In genomic region chr8:57333483-57333770, GRCm38 (mm10) we compare ENCODE assay signal across 11 mouse cellular contexts. TPM values are rescaled to one million over a fixed set of nuclear protein-coding genes. Genes with fewer than 3 reads are reported as not detected.
A peak's percentile ranks its signal among the peaks of the same experiment; 100 is the strongest.
DNase-seq lines count a peak whose midpoint lies in the region; ATAC-seq and TF ChIP-seq lines count a peak whose summit lies in the region.
"Had no signal": no experiment of that assay in that cellular context is flagged by ENCODE, and none has a peak within 500 bp of the region (broad histone marks: within the 10 kb centered on the region; RNA-seq: fewer than 3 reads in every experiment).

No protein-coding gene starts in this region.

- ATAC-seq in megakaryocyte, adult 5-6 weeks (ENCODE audit: poor library complexity, severe bottlenecking) = no peak
- ATAC-seq in midbrain, postnatal 0 days (ENCODE audit: low FRiP score) = peak; percentile 57; the same call in 1 of the 2 replicates

- H3K9ac ChIP-seq in midbrain, postnatal 0 days (replicated peaks; ENCODE audit: low read length, poor library complexity, severe bottlenecking) = no peak overlapping the region
- H3K9ac ChIP-seq: neural tube, embryonic 12.5 days had no signal

- WGBS in midbrain, postnatal 0 days = 1% methylated on average over 9 of the region's 9 CpGs

- no peak overlapping the region for H3K27ac ChIP-seq in gastrocnemius, adult 2 months
- H3K27ac ChIP-seq in midbrain, postnatal 0 days (ENCODE audit: low read depth, low read length) = no peak overlapping the region
- H3K27ac ChIP-seq: neural tube, embryonic 12.5 days had no signal

- H3K4me3 ChIP-seq in gastrocnemius, adult 2 months = peak overlapping the region; percentile 50
- H3K4me3 ChIP-seq in megakaryocyte, embryonic 14.5 days (replicated peaks) = peak overlapping the region; percentile 82
- no peak overlapping the region for H3K4me3 ChIP-seq in midbrain, postnatal 0 days (ENCODE audit: low read depth, low read length)
- H3K4me3 ChIP-seq: neural tube, embryonic 12.5 days had no signal

- H3K27me3 ChIP-seq in megakaryocyte, embryonic 14.5 days (replicated peaks) = peaks cover 95% of the 10 kb centered on the region
- H3K27me3 ChIP-seq in midbrain, postnatal 0 days (ENCODE audit: insufficient read depth, low read length) = peaks cover 95% of the 10 kb centered on the region

- TF ChIP-seq CTCF in gastrocnemius, adult 2 months (IDR thresholded peaks at IDR 0.05) = no peak
- peak; percentile 72 for TF ChIP-seq CTCF in midbrain, postnatal 0 days (IDR thresholded peaks at IDR 0.05)

- intact Hi-C loops in gastrocnemius, adult 2 months (cut with DNase I) = no loop called here
- intact Hi-C loops in gastrocnemius, postnatal 36 days (cut with DNase I) = no loop called here
- intact Hi-C loops in heart, postnatal 36 days (cut with DNase I) = loop anchor here (2.0 to 10.0 kb wide), 4 partner anchors 27 to 651 kb away; no protein-coding TSS in a partner anchor

- no peak for DNase-seq in gastrocnemius, adult 2 months
- no peak for DNase-seq in gastrocnemius, postnatal 36 days
- peak; percentile 36 to 55 for DNase-seq in heart, postnatal 36 days
- peak; percentile 56 for DNase-seq in midbrain, postnatal 0 days (ENCODE audit: low spot score)
- DNase-seq in adipocyte (ENCODE audit: low spot score) = no peak
- DNase-seq in frontal cortex, postnatal 10 days (ENCODE audit: low spot score in 2 of 2) = no peak
- DNase-seq: B cell, adult 2 months had no signal

- H3K4me2 ChIP-seq in midbrain, postnatal 0 days (ENCODE audit: low read depth, low read length, poor library complexity, severe bottlenecking) = no peak overlapping the region
- H3K4me2 ChIP-seq: neural tube, embryonic 12.5 days had no signal

- H3K36me3 ChIP-seq in megakaryocyte, embryonic 14.5 days (replicated peaks; ENCODE audit: low read length) = no peaks in the 10 kb centered on the region
- H3K36me3 ChIP-seq in midbrain, postnatal 0 days (ENCODE audit: insufficient read depth, low read length) = no peaks in the 10 kb centered on the region
- H3K36me3 ChIP-seq: neural tube, embryonic 12.5 days had no signal

- peaks cover 4% of the 10 kb centered on the region for H3K9me3 ChIP-seq in megakaryocyte, embryonic 14.5 days
- no peaks in the 10 kb centered on the region for H3K9me3 ChIP-seq in midbrain, postnatal 0 days (ENCODE audit: low read length)
- H3K9me3 ChIP-seq: neural tube, embryonic 12.5 days had no signal

- peaks cover 37% of the 10 kb centered on the region for H3K4me1 ChIP-seq in megakaryocyte, embryonic 14.5 days
- H3K4me1 ChIP-seq in midbrain, postnatal 0 days (ENCODE audit: insufficient read depth, low read length) = no peaks in the 10 kb centered on the region

RNA-seq across cellular contexts. Expression of gene Hand2, which starts 12.6 kb away (rescaled TPM):
- under 1 TPM in 1 of 2 experiments, not detected in 1; 0.08 TPM for total RNA-seq in gastrocnemius, adult 2 months (2021)
- not detected for total RNA-seq in gastrocnemius, postnatal 36 days (2021)
- 0.03 TPM in 1 of 2 replicates, not detected in the other for polyA plus RNA-seq in megakaryocyte, embryonic 14.5 days (2012; ENCODE audit: insufficient read depth, low replicate concordance)
- total RNA-seq in megakaryocyte, adult 5-6 weeks (2015) = not detected in 2 replicates
- total RNA-seq in megakaryocyte, adult 5-6 weeks (2017) = not detected in 2 replicates
- 10 to 100 TPM; 53.8 to 68.2 TPM for total RNA-seq in heart, postnatal 36 days (2021)
- not detected in 2 replicates for total RNA-seq in midbrain, postnatal 0 days (2014; rRNA removed)
- polyA plus RNA-seq in midbrain, postnatal 0 days (2015; fragmentation: Nextera tagmentation; extraction: Ambion mirVana) = not detected in 2 replicates
- total RNA-seq: left cerebral cortex, postnatal 25 days had no signal

Comparison
In these comparisons a context has a peak if more than half of its experiments do, and no peak if none do; other contexts are left out.
1. DNase-seq: peak in heart, postnatal 36 days (2 of 2) and midbrain, postnatal 0 days (single experiment); none in gastrocnemius, adult 2 months (single experiment), gastrocnemius, postnatal 36 days (0 of 2), adipocyte (single experiment) and frontal cortex, postnatal 10 days (0 of 2).
2. RNA of gene Hand2, which starts 12.6 kb away (total RNA-seq): 53.8 to 68.2 TPM in heart, postnatal 36 days; 0.08 TPM in gastrocnemius, adult 2 months, not detected in gastrocnemius, postnatal 36 days, not detected in megakaryocyte, adult 5-6 weeks and not detected in midbrain, postnatal 0 days; every median in the first group is over 10 times any median in the second.